Mouse (Mus musculus): ENCODE measurements around the gene Prkg1. TPM values are rescaled to one million over a fixed set of nuclear protein-coding genes. Genes with fewer than 3 reads are reported as not detected.

Prkg1 gene
- polyA plus RNA-seq, 1 experiment from 2014 or later = 5.7 TPM

GRCm38 (mm10) chr19:31529890-31530289 lies 234.9 kb downstream of the Prkg1 start:
- 52% methylated on average over 4 of the region's 4 CpGs for WGBS
- no peak overlapping the region for H3K9ac ChIP-seq (replicated peaks)
- ATAC-seq (ENCODE audit: insufficient number of reproducible peaks, insufficient read depth, low FRiP score, low TSS enrichment, low read depth) = no peak
- H3K4me2 ChIP-seq = no peak overlapping the region
- H3K9me3 ChIP-seq = no peaks in the 10 kb centered on the region
- peaks cover 20% of the 10 kb centered on the region for H3K4me1 ChIP-seq (replicated peaks)
- H3K4me3 ChIP-seq (replicated peaks) = no peak overlapping the region
- H3K27ac ChIP-seq = no peak overlapping the region
- H3K27me3 ChIP-seq = no peaks in the 10 kb centered on the region
- H3K36me3 ChIP-seq = no peaks in the 10 kb centered on the region

GRCm38 (mm10) chr19:31514490-31514889 lies 250.3 kb downstream of the Prkg1 start:
- Histone ChIP-seq H3K4me1 (replicated peaks) (no peaks in the 10 kb centered on the region), H3K27me3 (no peaks in the 10 kb centered on the region), H3K4me2 (no peak overlapping the region), H3K27ac (no peak overlapping the region), H3K36me3 (no peaks in the 10 kb centered on the region), H3K9ac (replicated peaks) (no peak overlapping the region), H3K4me3 (replicated peaks) (no peak overlapping the region), H3K9me3 (no peaks in the 10 kb centered on the region)
- ATAC-seq (ENCODE audit: insufficient number of reproducible peaks, insufficient read depth, low FRiP score, low TSS enrichment, low read depth) = no peak
- whole genome bisulfite sequencing = 27% methylated on average over 2 of the region's 2 CpGs

GRCm38 (mm10) chr19:31507831-31508230 lies 257.0 kb downstream of the Prkg1 start:
- ATAC-seq (ENCODE audit: insufficient number of reproducible peaks, insufficient read depth, low FRiP score, low TSS enrichment, low read depth) = no peak
- no peak overlapping the region for H3K27ac ChIP-seq
- H3K27me3 ChIP-seq = no peaks in the 10 kb centered on the region
- H3K36me3 ChIP-seq = no peaks in the 10 kb centered on the region
- no peaks in the 10 kb centered on the region for H3K9me3 ChIP-seq
- no peak overlapping the region for H3K4me2 ChIP-seq
- 70% methylated on average over 3 of the region's 3 CpGs for WGBS
- H3K9ac ChIP-seq (replicated peaks) = no peak overlapping the region
- H3K4me1 ChIP-seq (replicated peaks) = no peaks in the 10 kb centered on the region
- H3K4me3 ChIP-seq (replicated peaks) = no peak overlapping the region

GRCm38 (mm10) chr19:31506296-31506695 lies 258.5 kb downstream of the Prkg1 start:
- Histone ChIP-seq H3K4me1 (replicated peaks) (no peaks in the 10 kb centered on the region), H3K9me3 (no peaks in the 10 kb centered on the region), H3K4me3 (replicated peaks) (no peak overlapping the region), H3K36me3 (no peaks in the 10 kb centered on the region), H3K4me2 (no peak overlapping the region), H3K27me3 (no peaks in the 10 kb centered on the region), H3K27ac (no peak overlapping the region), H3K9ac (replicated peaks) (no peak overlapping the region)
- 70% methylated on average over 2 of the region's 2 CpGs for WGBS
- no peak; the same call in 1 of the 2 replicates for ATAC-seq (ENCODE audit: insufficient number of reproducible peaks, insufficient read depth, low FRiP score, low TSS enrichment, low read depth)

- no peaks in the 10 kb centered on the region for H3K9me3 ChIP-seq
- no peaks in the 10 kb centered on the region for H3K36me3 ChIP-seq
- no peaks in the 10 kb centered on the region for H3K27me3 ChIP-seq
- WGBS = 87% methylated on average over 2 of the region's 2 CpGs
- no peak overlapping the region for H3K4me2 ChIP-seq
- no peaks in the 10 kb centered on the region for H3K4me1 ChIP-seq (replicated peaks)
- no peak overlapping the region for H3K4me3 ChIP-seq (replicated peaks)
- no peak overlapping the region for H3K9ac ChIP-seq (replicated peaks)
- H3K27ac ChIP-seq = no peak overlapping the region
- ATAC-seq (ENCODE audit: insufficient number of reproducible peaks, insufficient read depth, low FRiP score, low TSS enrichment, low read depth) = no peak
Observed at GRCm38 (mm10) chr19:31505041-31505440, 259.8 kb downstream of the Prkg1 start.

GRCm38 (mm10) chr19:31497386-31497785 lies 267.4 kb downstream of the Prkg1 start:
- no peak for ATAC-seq (ENCODE audit: insufficient number of reproducible peaks, insufficient read depth, low FRiP score, low TSS enrichment, low read depth)
- no peaks in the 10 kb centered on the region for H3K9me3 ChIP-seq
- H3K27ac ChIP-seq = no peak overlapping the region
- WGBS = 93% methylated on average over 4 of the region's 4 CpGs
- H3K36me3 ChIP-seq = no peaks in the 10 kb centered on the region
- no peaks in the 10 kb centered on the region for H3K27me3 ChIP-seq
- no peak overlapping the region for H3K9ac ChIP-seq (replicated peaks)
- no peak overlapping the region for H3K4me3 ChIP-seq (replicated peaks)
- no peaks in the 10 kb centered on the region for H3K4me1 ChIP-seq (replicated peaks)
- no peak overlapping the region for H3K4me2 ChIP-seq

GRCm38 (mm10) chr19:31489606-31490005 lies 275.2 kb downstream of the Prkg1 start:
- H3K4me1 ChIP-seq (replicated peaks) = no peaks in the 10 kb centered on the region
- H3K4me3 ChIP-seq (replicated peaks) = no peak overlapping the region
- no peak overlapping the region for H3K9ac ChIP-seq (replicated peaks)
- no peak overlapping the region for H3K27ac ChIP-seq
- WGBS = 62% methylated on average over 4 of the region's 4 CpGs
- H3K27me3 ChIP-seq = no peaks in the 10 kb centered on the region
- no peak overlapping the region for H3K4me2 ChIP-seq
- ATAC-seq (ENCODE audit: insufficient number of reproducible peaks, insufficient read depth, low FRiP score, low TSS enrichment, low read depth) = no peak
- H3K36me3 ChIP-seq = no peaks in the 10 kb centered on the region
- no peaks in the 10 kb centered on the region for H3K9me3 ChIP-seq

- 21% methylated on average over 1 of the region's 1 CpGs for WGBS
- ATAC-seq (ENCODE audit: insufficient number of reproducible peaks, insufficient read depth, low FRiP score, low TSS enrichment, low read depth) = no peak
- Histone ChIP-seq H3K4me1 (replicated peaks) (no peaks in the 10 kb centered on the region), H3K27me3 (no peaks in the 10 kb centered on the region), H3K36me3 (no peaks in the 10 kb centered on the region), H3K27ac (no peak overlapping the region), H3K4me3 (replicated peaks) (no peak overlapping the region), H3K9ac (replicated peaks) (no peak overlapping the region), H3K4me2 (no peak overlapping the region), H3K9me3 (no peaks in the 10 kb centered on the region)
Observed at GRCm38 (mm10) chr19:31471766-31472165, 293.1 kb downstream of the Prkg1 start.

- H3K9me3 ChIP-seq = no peaks in the 10 kb centered on the region
Observed at GRCm38 (mm10) chr19:31460188-31460587, 304.6 kb downstream of the Prkg1 start.

GRCm38 (mm10) chr19:31444101-31444500 lies 320.7 kb downstream of the Prkg1 start:
- 70% methylated on average over 1 of the region's 1 CpGs for WGBS
- no peak overlapping the region for H3K4me3 ChIP-seq (replicated peaks)
- H3K27ac ChIP-seq = no peak overlapping the region
- no peaks in the 10 kb centered on the region for H3K36me3 ChIP-seq
- no peak overlapping the region for H3K4me2 ChIP-seq
- H3K9me3 ChIP-seq = no peaks in the 10 kb centered on the region
- ATAC-seq (ENCODE audit: insufficient number of reproducible peaks, insufficient read depth, low FRiP score, low TSS enrichment, low read depth) = no peak
- no peak overlapping the region for H3K9ac ChIP-seq (replicated peaks)
- no peaks in the 10 kb centered on the region for H3K27me3 ChIP-seq
- no peaks in the 10 kb centered on the region for H3K4me1 ChIP-seq (replicated peaks)

More at GRCm38 (mm10) chr19:31460188-31460587, 304.6 kb downstream of the Prkg1 start:
- Histone ChIP-seq H3K9ac (replicated peaks) (no peak overlapping the region), H3K4me3 (replicated peaks) (no peak overlapping the region), H3K4me1 (replicated peaks) (no peaks in the 10 kb centered on the region), H3K4me2 (no peak overlapping the region), H3K27ac (no peak overlapping the region), H3K27me3 (no peaks in the 10 kb centered on the region), H3K36me3 (no peaks in the 10 kb centered on the region)
- ATAC-seq (ENCODE audit: insufficient number of reproducible peaks, insufficient read depth, low FRiP score, low TSS enrichment, low read depth) = no peak

GRCm38 (mm10) chr19:31442311-31442710 lies 322.5 kb downstream of the Prkg1 start:
- H3K9ac ChIP-seq (replicated peaks) = no peak overlapping the region
- H3K9me3 ChIP-seq = no peaks in the 10 kb centered on the region
- no peak for ATAC-seq (ENCODE audit: insufficient number of reproducible peaks, insufficient read depth, low FRiP score, low TSS enrichment, low read depth)
- H3K4me2 ChIP-seq = no peak overlapping the region
- no peak overlapping the region for H3K4me3 ChIP-seq (replicated peaks)
- no peak overlapping the region for H3K27ac ChIP-seq
- H3K27me3 ChIP-seq = no peaks in the 10 kb centered on the region
- no peaks in the 10 kb centered on the region for H3K4me1 ChIP-seq (replicated peaks)
- H3K36me3 ChIP-seq = no peaks in the 10 kb centered on the region
- WGBS = 73% methylated on average over 3 of the region's 3 CpGs

GRCm38 (mm10) chr19:31433446-31433845 lies 331.4 kb downstream of the Prkg1 start:
- Histone ChIP-seq H3K36me3 (no peaks in the 10 kb centered on the region), H3K27ac (no peak overlapping the region), H3K9me3 (no peaks in the 10 kb centered on the region), H3K4me2 (no peak overlapping the region), H3K27me3 (no peaks in the 10 kb centered on the region), H3K4me1 (replicated peaks) (no peaks in the 10 kb centered on the region), H3K4me3 (replicated peaks) (no peak overlapping the region), H3K9ac (replicated peaks) (no peak overlapping the region)
- 84% methylated on average over 1 of the region's 1 CpGs for WGBS
- no peak for ATAC-seq (ENCODE audit: insufficient number of reproducible peaks, insufficient read depth, low FRiP score, low TSS enrichment, low read depth)

All from limb, embryonic 12.5 days (tissue).